Mouse (Mus musculus) cerebellum, adult 2 months (tissue): Measurements from ENCODE around the gene Hdac1. TPM values are rescaled to one million over a fixed set of nuclear protein-coding genes. Genes with fewer than 3 reads are reported as not detected.

Experiments
- DNase-seq, 2 experiments: peaks; one replicate each; pipeline ENCODE4 v3.0.0; 2021
- H3K27ac ChIP-seq: fragments of 200-500 bp; 2 replicates; pipeline ENCODE4 v1.5.1; 2012; ENCODE audit warnings: low read length, control low read depth, inconsistent platforms; ENCODE audit not compliant: insufficient read depth
- H3K27me3 ChIP-seq: fragments of 200-500 bp; 2 replicates; pipeline ENCODE4 v1.6.1; 2012; ENCODE audit warnings: inconsistent platforms, mild to moderate bottlenecking, low read length, moderate library complexity; ENCODE audit not compliant: control insufficient read depth, insufficient read depth
- H3K4me1 ChIP-seq: fragments of 200-500 bp; 2 replicates; pipeline ENCODE4 v1.6.1; 2011; ENCODE audit warnings: low read length; ENCODE audit not compliant: control insufficient read depth, insufficient read depth
- H3K4me3 ChIP-seq: fragments of 200-500 bp; replicated peaks from 2 replicates; pipeline ENCODE3; 2011; ENCODE audit warnings: mild to moderate bottlenecking, low read depth, low read length, control low read depth; ENCODE audit not compliant: insufficient read depth
- CTCF ChIP-seq: fragments of 200-500 bp; IDR thresholded peaks from 2 replicates; pipeline ENCODE4 v1.5.1; 2011; ENCODE audit warnings: low read depth, mild to moderate bottlenecking, control low read depth, low read length, moderate library complexity, borderline replicate concordance; ENCODE audit not compliant: insufficient read depth
- POLR2A ChIP-seq: fragments of 200-500 bp; IDR thresholded peaks from 2 replicates; pipeline ENCODE4 v1.6.1; 2011; ENCODE audit warnings: low read length, control low read depth, borderline replicate concordance; ENCODE audit not compliant: insufficient read depth
- WGBS: fragments of 180-500 bp; shearing (Covaris S2); methylation state at CpG from one replicate; pipeline ENCODE4 v1.1.7; 2018; 5-methylcytosine and 5-hydroxymethylcytosine counted together
- polyA plus RNA-seq: library from polyadenylated mRNA; depleted of rRNA; stranded (reverse); fragments of >200 nt; gene quantifications from 2 replicates; pipeline ENCODE4 v1.2.3, GENCODE M21; 2012

Hdac1 gene
- polyA plus RNA-seq, 1 experiment = 61.5 TPM

GRCm38 (mm10) chr4:129578466-129578865, 36.0 kb upstream of the Hdac1 start, which contains the start of gene Fam167b:
TSS of gene Fam167b (minus strand) at chr4:129578549.
- 74% methylated on average over 5 of the region's 5 CpGs for WGBS
- no peaks in the 10 kb centered on the region for H3K27me3 ChIP-seq
- no peaks in the 10 kb centered on the region; the same call in 1 of the 2 replicates for H3K4me1 ChIP-seq
- H3K27ac ChIP-seq = no peak within 1 kb of the TSS
- H3K4me3 ChIP-seq = no peak within 1 kb of the TSS
- DNase-seq = no peak
- no peak for TF ChIP-seq CTCF
- no peak for TF ChIP-seq POLR2A

- Histone ChIP-seq H3K27ac (no peak overlapping the region), H3K4me3 (no peak overlapping the region), H3K27me3 (no peaks in the 10 kb centered on the region), H3K4me1 (no peaks in the 10 kb centered on the region; the same call in 1 of the 2 replicates)
- DNase-seq = no peak
- 71% methylated on average over 7 of the region's 7 CpGs for WGBS
- no peak for TF ChIP-seq POLR2A
- no peak for TF ChIP-seq CTCF
Measured at GRCm38 (mm10) chr4:129577688-129578087, 35.2 kb upstream of the Hdac1 start.

- DNase-seq = peak; percentile 46 to 51
Measured at GRCm38 (mm10) chr4:129576863-129577491, 34.5 kb upstream of the Hdac1 start.

GRCm38 (mm10) chr4:129575171-129575844, 32.8 kb upstream of the Hdac1 start:
- Histone ChIP-seq H3K4me1 (no peaks in the 10 kb centered on the region; the same call in 1 of the 2 replicates), H3K27me3 (no peaks in the 10 kb centered on the region), H3K27ac (no peak overlapping the region), H3K4me3 (no peak overlapping the region)
- WGBS = 72% methylated on average over 8 of the region's 8 CpGs
- DNase-seq = no peak
- TF ChIP-seq CTCF = no peak
- no peak for TF ChIP-seq POLR2A

More at GRCm38 (mm10) chr4:129576863-129577491, 34.5 kb upstream of the Hdac1 start:
- TF ChIP-seq POLR2A (no peak), CTCF (peak; percentile 14; the same call in 1 of the 2 replicates)
- H3K4me1 ChIP-seq = no peaks in the 10 kb centered on the region; the same call in 1 of the 2 replicates
- H3K27ac ChIP-seq = no peak overlapping the region
- 16% methylated on average over 21 of the region's 21 CpGs for WGBS
- no peaks in the 10 kb centered on the region for H3K27me3 ChIP-seq
- no peak overlapping the region for H3K4me3 ChIP-seq

GRCm38 (mm10) chr4:129573430-129573829, 30.9 kb upstream of the Hdac1 start, which contains the start of gene Lck:
TSS of gene Lck (minus strand) at chr4:129573641.
- TF ChIP-seq POLR2A = no peak
- Histone ChIP-seq H3K4me1 (no peaks in the 10 kb centered on the region; the same call in 1 of the 2 replicates), H3K27me3 (no peaks in the 10 kb centered on the region), H3K4me3 (no peak within 1 kb of the TSS), H3K27ac (no peak within 1 kb of the TSS)
- 80% methylated on average over 8 of the region's 8 CpGs for whole genome bisulfite sequencing
- DNase-seq = no peak

GRCm38 (mm10) chr4:129573093-129573370, 30.5 kb upstream of the Hdac1 start:
- DNase-seq = no peak
- H3K4me1 ChIP-seq = no peaks in the 10 kb centered on the region; the same call in 1 of the 2 replicates
- WGBS = over 99% methylated on average over 4 of the region's 4 CpGs

GRCm38 (mm10) chr4:129572236-129573092, 30.0 kb upstream of the Hdac1 start:
- H3K4me1 ChIP-seq = no peaks in the 10 kb centered on the region; the same call in 1 of the 2 replicates
- H3K27me3 ChIP-seq = no peaks in the 10 kb centered on the region
- no peak overlapping the region for H3K4me3 ChIP-seq
- no peak for DNase-seq
- TF ChIP-seq CTCF = no peak
- TF ChIP-seq POLR2A = no peak
- H3K27ac ChIP-seq = no peak overlapping the region
- 82% methylated on average over 13 of the region's 13 CpGs for WGBS

More at GRCm38 (mm10) chr4:129573093-129573370, 30.5 kb upstream of the Hdac1 start:
- no peak for TF ChIP-seq POLR2A
- no peak for TF ChIP-seq CTCF
- H3K4me3 ChIP-seq = no peak overlapping the region
- no peaks in the 10 kb centered on the region for H3K27me3 ChIP-seq
- no peak overlapping the region for H3K27ac ChIP-seq
